Mouse (Mus musculus) ES-E14 (cell line): ENCODE measurements at regions not wholly inside any gene's neighbourhood (a gene's known extent, or its start where the extent isn't known, plus 50 kb on each side); places are given as distances from the start of the nearest gene placed in this dataset.

Source experiments
- CHD2 ChIP-seq: IDR thresholded peaks from 2 replicates; pipeline ENCODE4 v1.6.1; 2014; ENCODE audit warnings: mild to moderate bottlenecking, low read depth, low read length, inconsistent platforms
- HCFC1 ChIP-seq: IDR thresholded peaks from 2 replicates; pipeline ENCODE4 v1.6.1; 2012; ENCODE audit warnings: low read length, inconsistent platforms, borderline replicate concordance; ENCODE audit not compliant: insufficient read depth
- MAFK ChIP-seq: IDR thresholded peaks from 2 replicates; pipeline ENCODE4 v1.6.1; 2014; ENCODE audit warnings: mild to moderate bottlenecking, low read depth, low read length, inconsistent platforms; ENCODE audit not compliant: insufficient read depth
- ZC3H11A ChIP-seq: IDR thresholded peaks from 2 replicates; pipeline ENCODE4 v1.6.1; 2012; ENCODE audit warnings: low read depth, mild to moderate bottlenecking, inconsistent platforms, low read length, borderline replicate concordance
- ZNF384 ChIP-seq: IDR thresholded peaks from 2 replicates; pipeline ENCODE4 v1.6.1; 2012; ENCODE audit warnings: low read depth, low read length, inconsistent platforms

- TF ChIP-seq ZC3H11A (0 out of 2 replicates have a peak, but pooled peaks have one; percentile 54), MAFK (no peak), CHD2 (no peak), ZNF384 (no peak), HCFC1 (no peak)
Measured at GRCm38 (mm10) chr9:31971801-31972628, 58.8 kb upstream of the Barx2 start.
